Mouse (Mus musculus): ENCODE results near the gene Smarcb1.

GRCm38 (mm10) chr10:75854096-75854495 is 67.3 kb downstream of the Smarcb1 start:
- TF ChIP-seq CTCF (IDR thresholded peaks at IDR 0.05; ENCODE audit: borderline replicate concordance, insufficient read depth, low read depth, low read length), result no peak
- TF ChIP-seq POLR2A (IDR thresholded peaks at IDR 0.05; ENCODE audit: borderline replicate concordance, insufficient read depth, low read length), result no peak

Measured in cerebellum, adult 2 months (tissue).